Mouse (Mus musculus): ENCODE results near the gene Cyp2c23. TPM values are rescaled to one million over a fixed set of nuclear protein-coding genes. Genes with fewer than 3 reads are reported as not detected.

Gene Cyp2c23
- not detected for total RNA-seq (2021)

DNA sequence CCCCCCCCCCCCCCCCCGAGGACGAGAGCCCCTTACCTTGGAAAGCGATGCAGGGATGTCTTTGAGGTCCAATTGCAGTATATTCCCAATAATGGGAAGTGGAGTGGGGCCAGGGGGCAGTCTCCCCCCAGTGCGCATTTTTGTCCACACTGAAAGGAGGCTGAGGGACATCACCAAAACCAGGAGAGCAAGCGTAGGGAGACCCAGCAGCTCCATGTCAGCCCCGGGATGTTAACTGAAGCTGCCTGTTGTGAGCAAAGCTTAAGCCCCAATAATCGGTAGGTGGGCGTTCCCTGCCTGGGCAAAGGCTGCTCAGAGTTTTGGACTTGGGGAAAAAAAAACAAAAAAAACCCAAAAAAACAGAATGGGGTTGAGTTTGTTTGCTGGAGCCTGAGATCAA, at the start of gene Cyp2c23:
Cyp2c23 (minus strand) TSS at position 237 of the 400 bp plus-strand sequence.
- no peak for DNase-seq (ENCODE audit: low spot score)
- intact Hi-C loops (cut with DNase I), result no loop called here

DNA sequence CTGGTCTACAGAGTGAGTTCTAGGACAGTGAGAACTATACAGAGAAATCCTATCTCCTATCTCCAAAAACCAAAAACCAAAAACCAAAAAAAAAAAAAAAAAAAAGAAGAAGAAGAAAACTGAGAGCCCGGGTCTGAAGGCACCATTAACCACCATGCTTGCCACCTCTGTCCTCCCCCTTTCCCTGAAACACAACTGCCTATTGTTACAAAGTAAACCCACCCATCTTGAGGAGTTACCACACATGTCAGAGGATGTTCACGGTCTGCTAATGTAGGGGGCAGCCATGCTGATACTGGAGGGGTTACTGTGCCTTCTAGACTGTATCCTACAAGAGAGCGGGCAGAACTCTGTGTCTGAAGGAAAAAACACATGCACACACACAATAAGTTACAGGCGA, 48.0 kb upstream of the Cyp2c23 start:
- DNase-seq (ENCODE audit: low spot score), result no peak
- intact Hi-C loops (cut with DNase I), result no loop called here

DNA sequence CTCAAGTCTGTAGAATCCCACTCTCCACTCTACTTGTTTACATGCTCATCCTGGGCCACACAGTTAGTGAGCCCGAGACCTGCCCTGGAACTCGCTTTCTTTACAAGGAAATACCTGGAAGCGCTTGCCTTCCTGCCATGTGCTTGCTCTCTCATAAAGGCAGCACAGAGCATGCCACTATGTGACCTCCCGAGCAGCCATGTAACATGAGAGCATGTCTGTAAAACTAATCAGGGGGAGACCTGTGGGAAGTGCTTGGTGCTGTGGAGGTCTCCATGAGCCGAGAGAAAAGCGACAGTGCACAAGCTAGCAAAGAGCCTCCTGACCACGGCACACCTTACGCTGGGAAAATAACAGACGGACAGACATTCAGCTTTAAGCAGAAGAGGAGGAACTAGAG, 47.4 kb upstream of the Cyp2c23 start:
- intact Hi-C loops (cut with DNase I), result no loop called here

DNA sequence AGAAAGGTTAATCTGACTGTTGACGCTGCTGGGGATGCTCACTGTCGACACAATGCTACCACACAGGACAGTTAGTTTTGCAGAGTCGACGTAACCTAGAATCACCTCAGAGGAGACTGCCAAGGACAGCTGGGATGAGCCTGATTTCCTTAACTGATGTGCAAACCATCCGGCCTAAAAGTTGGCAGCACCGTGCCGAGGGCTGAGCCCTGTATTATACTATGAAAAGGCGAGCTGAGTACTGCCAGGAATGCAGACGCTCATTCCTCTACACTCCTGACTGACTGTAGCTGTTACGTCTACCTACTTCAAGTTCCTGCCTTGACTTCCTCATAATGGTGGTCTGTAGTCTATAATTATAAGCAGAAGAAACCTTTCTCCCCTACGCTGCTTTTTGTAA, 46.0 kb upstream of the Cyp2c23 start:
- intact Hi-C loops (cut with DNase I), result loop anchor here (5.0 kb wide), 1 partner anchor 32 kb away; the partner anchor contains the start of gene Chuk
- no peak for DNase-seq (ENCODE audit: low spot score)

More for the DNA sequence above, 47.4 kb upstream of the Cyp2c23 start:
- DNase-seq (ENCODE audit: low spot score), result no peak

DNA sequence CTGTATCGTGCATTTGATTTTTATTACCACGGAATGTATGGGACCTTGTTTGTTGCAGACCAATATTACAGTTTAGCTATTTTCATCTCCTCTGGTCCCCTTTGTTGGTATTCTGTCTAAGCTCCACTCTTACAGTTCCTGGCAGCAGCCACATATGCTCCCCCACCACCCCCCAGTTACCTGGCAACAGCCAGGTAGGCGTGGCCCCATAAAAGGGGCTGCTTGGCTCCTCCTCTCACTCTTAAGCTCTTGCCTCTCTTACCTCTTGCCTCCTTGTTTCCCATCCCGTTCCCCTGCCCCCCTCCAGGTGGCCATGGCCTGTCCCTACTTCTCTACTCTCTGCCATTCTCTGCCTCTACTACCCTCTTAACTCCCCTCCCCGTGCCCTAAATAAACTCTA, 42.2 kb upstream of the Cyp2c23 start:
- no peak for DNase-seq (ENCODE audit: low spot score)
- intact Hi-C loops (cut with DNase I), result loop anchor here (5.0 kb wide), 1 partner anchor 36 kb away; the partner anchor contains the start of gene Chuk

DNA sequence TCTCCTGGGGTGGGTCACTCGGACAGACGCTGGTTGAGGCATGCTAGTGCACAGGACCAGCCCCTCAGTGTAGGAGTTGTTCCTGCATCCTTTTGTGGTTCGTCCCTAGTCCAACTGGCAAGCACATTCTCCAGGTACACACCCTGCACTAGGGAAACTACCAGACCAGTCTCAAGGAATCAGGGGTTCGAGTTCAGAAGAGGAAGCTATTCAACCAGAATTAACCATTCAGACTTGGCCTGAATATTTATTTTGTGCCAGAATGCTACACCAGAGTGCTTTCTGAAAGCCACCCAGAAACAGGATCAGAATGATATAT, 40.9 kb upstream of the Cyp2c23 start:
- no peak for DNase-seq (ENCODE audit: low spot score)
- intact Hi-C loops (cut with DNase I), result loop anchor here (5.0 kb wide), 1 partner anchor 37 kb away; the partner anchor contains the start of gene Chuk

DNA sequence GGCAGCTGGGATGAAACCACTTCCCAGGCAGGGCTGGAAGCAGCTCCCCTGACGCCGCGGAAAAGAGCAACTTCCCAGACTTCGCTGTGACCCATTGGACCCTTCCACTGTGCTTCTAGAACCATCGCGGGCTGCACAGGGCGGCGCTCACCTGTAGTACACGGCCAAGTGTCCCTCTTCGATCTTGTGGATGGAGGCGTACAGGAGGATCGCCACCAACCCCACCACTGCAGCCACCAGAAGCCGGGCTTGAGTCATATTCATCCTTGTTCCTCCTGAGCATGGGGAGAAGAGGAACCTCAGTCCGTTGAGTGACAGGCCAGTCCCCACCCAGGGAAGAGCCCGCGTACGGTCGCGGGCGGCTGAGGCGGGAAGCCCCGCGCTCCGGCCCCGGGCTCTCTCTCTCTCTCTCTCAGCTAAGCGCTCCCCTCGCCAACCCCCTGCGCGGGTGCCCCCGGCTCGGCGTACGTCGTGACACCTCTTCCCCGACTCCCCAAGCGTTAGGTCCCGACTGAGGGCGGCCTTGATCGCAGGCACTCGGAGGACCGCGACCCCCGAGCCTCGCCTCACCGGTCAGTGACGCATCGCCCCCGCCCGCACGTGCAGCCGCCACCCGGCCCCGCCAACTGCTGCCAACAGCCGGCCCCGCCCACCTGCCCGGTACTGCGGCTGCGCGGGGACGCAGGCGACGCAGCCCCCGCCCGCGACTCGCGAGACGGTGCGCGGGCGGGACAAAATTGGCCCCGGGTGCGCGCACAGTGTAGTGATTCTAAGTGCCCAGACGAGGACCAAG, 40.3 kb upstream of the Cyp2c23 start, which contains the start of gene Erlin1:
Erlin1 (minus strand) TSS at position 665 of the 793 bp plus-strand sequence.
- intact Hi-C loops (cut with DNase I), result no loop called here
- peak; percentile 79 for DNase-seq (ENCODE audit: low spot score)

DNA sequence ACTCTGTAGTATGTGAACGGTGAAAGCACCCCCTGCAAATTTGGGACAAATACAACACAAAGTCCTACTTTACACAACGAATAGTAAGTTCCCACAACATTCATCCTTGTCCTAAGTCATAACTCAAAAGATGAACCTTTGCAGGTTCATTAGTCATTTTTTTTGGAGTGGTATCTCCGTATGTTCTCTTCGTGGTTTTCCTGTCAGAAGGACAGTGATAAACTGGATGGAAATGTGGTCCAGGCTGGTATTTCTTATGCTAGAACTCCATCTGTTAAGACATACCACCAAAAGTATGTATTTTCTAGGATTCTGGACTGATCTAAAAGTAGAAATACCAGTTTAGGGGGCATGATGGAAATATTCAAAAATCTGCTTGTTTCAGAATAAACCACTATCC, 39.2 kb upstream of the Cyp2c23 start:
- intact Hi-C loops (cut with DNase I), result no loop called here
- DNase-seq (ENCODE audit: low spot score), result no peak

DNA sequence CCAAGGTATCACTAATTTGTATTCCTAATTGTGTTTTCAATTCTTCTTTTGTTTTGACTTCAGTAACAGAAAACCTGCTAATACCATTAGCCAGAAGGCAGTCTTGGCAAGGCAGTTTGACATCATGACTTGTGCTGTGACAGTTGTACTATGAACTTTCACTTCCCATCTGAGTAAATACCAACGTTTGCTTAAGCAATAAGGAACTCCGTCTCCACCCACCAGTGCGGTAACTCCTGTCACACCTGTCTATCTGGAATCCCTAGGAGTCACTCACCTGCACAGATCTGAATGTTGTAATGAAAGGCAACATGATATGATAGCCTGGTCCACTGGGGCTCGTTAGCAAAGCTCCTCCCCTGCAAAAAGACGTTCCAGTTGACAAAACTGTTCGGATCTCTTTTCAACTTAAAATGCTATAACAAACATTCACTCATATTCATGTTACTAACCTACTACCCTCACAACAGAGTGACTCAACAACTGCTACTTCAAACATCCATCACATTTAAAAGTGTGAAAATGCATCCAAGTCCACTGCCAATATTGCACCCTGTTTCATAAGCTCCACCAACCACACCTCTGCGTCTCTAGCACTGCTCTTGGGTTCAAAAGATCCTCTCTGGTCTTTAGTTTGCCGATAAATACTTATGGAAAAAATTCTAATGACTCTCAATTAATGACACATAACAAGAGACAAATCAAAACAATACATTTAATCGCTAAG, 38.5 kb upstream of the Cyp2c23 start:
- no peak for DNase-seq (ENCODE audit: low spot score)
- intact Hi-C loops (cut with DNase I), result no loop called here

DNA sequence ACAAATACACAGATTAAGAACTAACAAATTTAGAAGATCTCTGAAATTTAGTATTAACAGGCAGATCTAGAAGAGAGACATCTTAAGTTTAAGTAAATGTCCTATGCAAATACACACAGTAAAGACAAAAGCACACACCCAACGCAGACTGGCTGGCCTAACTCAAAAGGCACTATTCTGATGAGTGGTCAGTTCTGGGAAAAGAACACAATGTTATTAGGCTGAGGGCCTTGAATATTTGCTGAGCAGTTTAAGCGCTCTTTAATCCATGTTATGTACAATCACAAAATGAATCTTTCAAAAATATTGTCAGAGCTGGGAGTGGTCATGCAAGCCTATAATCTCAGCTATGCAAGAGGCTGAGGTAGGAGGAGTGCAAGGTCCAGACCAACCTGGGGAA, 35.7 kb upstream of the Cyp2c23 start:
- DNase-seq (ENCODE audit: low spot score), result no peak
- intact Hi-C loops (cut with DNase I), result no loop called here

DNA sequence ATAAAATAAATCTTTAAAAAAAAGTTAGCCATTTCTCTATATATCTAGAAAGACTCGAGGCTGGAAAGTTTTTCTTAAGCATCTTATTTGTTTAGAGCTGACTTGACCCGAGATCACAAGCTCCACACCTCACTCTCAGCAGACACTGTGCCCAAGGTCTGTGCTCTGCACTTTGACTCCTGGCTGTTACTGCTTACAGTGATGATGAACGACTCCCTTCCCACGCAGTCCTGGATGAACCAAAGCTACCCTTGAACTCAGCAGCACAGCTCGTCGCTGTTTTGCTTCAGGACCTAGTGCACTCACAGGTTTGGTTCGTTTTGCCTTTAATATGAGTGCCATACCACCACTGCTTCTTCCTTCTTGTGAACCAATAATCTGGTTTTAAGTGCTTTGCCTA, 34.8 kb upstream of the Cyp2c23 start:
- DNase-seq (ENCODE audit: low spot score), result no peak
- intact Hi-C loops (cut with DNase I), result no loop called here

DNA sequence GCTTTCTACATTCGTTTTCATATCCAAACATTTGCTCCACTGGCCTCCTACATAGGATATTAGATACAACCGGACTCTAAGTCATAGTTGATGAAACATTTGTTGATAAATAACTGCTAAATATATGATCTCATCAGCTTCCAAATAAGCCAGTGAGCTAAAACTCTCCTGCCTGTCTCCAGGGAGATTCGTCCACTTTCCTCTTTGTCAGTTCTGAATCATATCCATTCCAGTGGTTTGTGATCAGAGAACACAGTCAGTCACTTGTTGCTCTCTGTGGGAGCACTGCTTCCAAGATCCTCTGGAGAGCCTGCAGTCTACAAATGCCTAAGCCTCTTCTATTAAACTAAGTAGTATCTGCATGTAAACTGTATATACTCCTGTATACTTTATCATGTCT, 31.2 kb upstream of the Cyp2c23 start:
- intact Hi-C loops (cut with DNase I), result no loop called here
- DNase-seq (ENCODE audit: low spot score), result no peak

DNA sequence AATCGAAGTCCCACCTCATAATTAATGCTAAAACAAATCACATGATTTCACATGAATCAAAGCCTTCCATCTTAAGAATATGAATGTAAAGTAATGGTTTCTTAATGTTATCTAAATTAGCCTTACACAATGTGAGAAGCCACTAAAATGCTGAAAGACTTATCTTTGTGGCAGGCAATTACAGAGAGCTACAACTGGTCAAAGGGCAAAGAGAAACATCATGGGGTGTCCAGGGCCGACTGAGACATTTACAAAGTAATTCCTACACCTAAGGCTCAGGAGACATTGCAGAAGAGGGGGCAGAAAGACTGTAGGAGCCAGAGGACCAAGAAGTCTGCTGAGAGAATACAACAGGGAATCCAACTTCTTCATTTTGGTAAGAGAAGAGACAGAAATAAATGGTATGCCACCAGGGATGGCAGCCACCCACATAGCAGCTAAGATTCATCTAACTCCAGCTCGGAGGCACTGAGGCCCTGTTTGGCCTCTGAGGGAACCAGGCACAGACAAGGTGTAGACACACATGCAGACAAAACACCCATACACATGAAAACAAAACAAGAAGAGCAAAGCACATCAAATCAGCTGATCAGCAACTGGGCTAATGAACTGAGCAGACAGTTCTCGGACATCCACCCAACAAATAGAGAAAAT, 26.3 kb upstream of the Cyp2c23 start:
- intact Hi-C loops (cut with DNase I), result no loop called here
- no peak for DNase-seq (ENCODE audit: low spot score)

DNA sequence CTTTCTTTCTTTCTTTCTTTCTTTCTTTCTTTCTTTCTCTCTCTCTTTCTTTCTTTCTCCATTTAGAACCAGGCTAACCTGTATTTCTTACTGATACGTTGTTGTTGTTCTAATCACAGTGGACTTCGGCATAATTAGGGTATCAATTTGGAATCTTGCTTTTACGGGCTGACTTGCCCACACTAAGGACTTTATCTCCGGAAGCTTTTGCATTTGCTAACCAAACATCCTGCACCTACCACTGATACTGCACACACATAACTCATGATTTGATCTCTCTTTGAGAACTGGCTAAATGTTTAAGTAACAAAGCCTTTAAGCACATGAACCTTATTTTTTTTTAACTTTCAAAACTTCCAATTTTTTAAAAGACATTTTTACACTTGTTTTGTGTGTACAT, 21.4 kb upstream of the Cyp2c23 start:
- no peak for DNase-seq (ENCODE audit: low spot score)
- intact Hi-C loops (cut with DNase I), result no loop called here

DNA sequence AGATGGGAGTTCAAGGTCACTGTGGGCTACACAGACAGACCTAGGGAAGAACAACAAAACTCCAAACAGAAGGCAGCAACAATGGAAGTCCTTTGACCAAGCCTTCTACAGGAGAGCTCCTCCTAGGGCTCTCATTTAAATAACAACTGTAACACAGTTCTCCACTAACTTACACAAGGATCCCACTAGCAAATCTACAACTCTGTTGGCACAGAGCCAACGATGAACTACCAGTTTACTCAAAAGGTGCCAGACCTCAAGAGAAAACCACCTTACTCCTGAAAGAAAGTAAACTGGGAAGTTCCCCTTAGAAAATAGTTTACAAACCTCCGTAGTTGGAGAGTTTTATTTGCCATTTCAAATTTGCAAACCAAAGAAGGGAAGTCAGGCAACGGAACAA, 20.3 kb upstream of the Cyp2c23 start:
- no peak for DNase-seq (ENCODE audit: low spot score)
- intact Hi-C loops (cut with DNase I), result no loop called here

DNA sequence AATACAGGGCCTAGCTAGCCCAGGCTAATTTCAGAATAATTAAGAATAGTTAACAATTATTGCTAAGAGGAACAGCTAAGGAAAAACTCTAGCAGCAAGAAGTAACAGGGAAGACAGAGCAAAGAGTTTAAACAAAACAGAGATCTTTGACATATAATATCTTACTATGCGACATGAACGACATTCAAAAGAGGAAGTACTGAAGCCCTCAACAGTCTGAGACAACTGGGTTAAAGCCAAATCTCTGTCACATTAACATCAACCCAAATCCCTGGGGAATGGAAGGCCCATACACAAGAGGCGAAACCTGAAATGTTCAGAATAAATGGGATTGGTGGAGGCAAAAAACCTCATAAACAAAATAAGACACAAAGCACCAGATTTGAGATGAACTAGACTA, 16.8 kb upstream of the Cyp2c23 start:
- no peak for DNase-seq (ENCODE audit: low spot score)
- intact Hi-C loops (cut with DNase I), result no loop called here

DNA sequence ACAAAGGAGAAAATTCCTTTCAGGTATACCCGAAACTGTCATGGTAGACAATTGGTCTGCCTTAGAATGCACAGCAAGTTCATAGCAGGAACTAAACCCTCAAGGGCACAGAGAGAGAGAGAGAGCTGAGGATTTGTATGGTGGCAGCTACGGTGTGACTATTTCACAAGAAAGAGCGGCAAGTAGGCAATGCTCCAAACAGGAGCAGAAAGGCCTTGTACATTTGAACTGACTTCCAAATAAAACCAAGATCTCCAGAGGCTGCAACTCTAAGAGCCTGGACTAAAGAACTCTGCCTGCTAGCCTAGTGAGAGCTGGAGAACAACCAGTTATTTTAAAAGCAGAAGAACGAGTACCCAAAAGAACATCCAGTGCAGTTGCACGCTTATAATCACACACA, 13.1 kb upstream of the Cyp2c23 start:
- intact Hi-C loops (cut with DNase I), result no loop called here
- no peak for DNase-seq (ENCODE audit: low spot score)

DNA sequence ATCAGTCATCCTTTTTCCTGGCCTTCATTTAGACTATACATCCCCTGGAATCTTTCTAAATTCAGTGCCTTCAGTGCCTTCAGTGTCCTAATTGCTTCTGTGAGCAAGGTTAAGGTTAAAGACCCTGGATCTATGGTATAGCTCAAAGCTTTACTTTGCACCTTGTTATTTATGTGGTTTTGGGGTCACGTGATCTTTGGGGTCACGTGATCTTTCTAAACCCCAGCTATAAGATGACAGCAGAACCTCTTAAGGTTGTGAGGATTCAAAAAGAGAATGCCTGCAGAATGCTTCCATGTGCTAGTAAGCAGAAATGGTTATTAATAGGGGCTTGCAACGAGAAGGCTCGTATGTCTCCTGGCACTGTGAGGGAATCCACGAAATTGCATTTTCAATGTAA, 4.4 kb upstream of the Cyp2c23 start:
- DNase-seq (ENCODE audit: low spot score), result no peak
- intact Hi-C loops (cut with DNase I), result no loop called here

DNA sequence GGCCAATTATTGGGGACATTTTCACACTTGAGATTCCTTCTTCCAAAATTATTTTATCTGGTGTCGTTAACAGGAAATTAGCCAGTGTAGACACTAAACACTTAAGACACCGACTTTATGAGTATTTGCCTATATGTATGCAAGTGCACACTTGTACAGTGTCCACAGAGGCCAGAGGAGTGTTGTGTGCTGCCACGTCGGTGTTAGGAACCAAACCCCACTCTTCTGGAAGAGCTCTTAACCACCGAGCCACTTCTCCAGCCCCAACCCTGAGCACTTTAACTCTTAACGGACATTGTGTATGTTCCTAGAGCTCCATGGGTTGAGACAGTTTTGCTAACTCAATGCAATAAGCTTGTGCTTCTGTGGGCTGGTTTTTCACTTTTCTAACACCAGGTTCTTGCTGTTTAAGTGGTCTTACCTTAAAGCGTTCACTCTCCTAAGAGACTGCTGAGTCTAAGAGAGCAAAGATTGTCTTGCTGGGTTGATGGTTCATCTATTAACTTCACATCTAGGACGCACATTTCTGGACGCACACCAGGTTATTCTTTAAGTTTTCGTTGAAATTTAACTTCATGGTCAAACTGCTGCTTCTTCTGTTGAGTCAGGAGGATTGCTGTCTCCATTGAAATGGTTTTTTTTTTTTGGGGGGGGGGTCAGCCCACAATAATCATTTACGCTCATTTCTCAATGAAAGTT, 3.2 kb upstream of the Cyp2c23 start:
- no peak for DNase-seq (ENCODE audit: low spot score)
- intact Hi-C loops (cut with DNase I), result no loop called here

DNA sequence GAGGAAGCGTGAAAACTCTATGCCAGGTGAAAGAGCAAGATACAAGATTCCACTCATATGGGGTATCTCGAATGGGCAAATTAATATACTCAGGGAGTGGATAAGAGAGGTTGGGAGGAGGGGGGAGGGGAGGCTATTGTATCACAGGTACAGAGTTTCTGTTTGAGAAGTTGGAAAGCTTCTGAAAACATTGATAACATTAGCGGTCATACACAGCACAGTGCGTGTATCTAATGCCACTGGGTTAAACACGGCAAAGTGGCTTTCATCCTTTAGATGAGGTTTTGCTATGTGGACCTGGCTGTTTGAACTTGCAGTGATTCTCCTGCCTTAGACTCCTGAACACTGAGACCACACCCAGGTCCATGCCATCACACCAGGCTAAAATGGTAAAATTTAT, 1.0 kb upstream of the Cyp2c23 start:
- intact Hi-C loops (cut with DNase I), result no loop called here
- no peak for DNase-seq (ENCODE audit: low spot score)

Data from heart, postnatal 25 days (tissue).